Mouse (Mus musculus) lung, adult 2 months (tissue): ENCODE data around the gene Bcl11b. TPM values are rescaled to one million over a fixed set of nuclear protein-coding genes. Genes with fewer than 3 reads are reported as not detected.

Source experiments
- DNase-seq: peaks from one replicate; pipeline ENCODE4 v3.0.0; 2022
- H3K4me1 ChIP-seq: fragments of 200-500 bp; 2 replicates; pipeline ENCODE4 v1.6.1; 2011; ENCODE audit warnings: low read length; ENCODE audit not compliant: control insufficient read depth, insufficient read depth
- H3K4me3 ChIP-seq: fragments of 200-500 bp; replicated peaks from 2 replicates; pipeline ENCODE3; 2011; ENCODE audit warnings: low read depth, mild to moderate bottlenecking, control low read depth, low read length; ENCODE audit errors: extremely low read depth
- CTCF ChIP-seq: fragments of 200-500 bp; IDR thresholded peaks from 2 replicates; pipeline ENCODE4 v1.5.1; 2011; ENCODE audit warnings: mild to moderate bottlenecking, low read length, control low read depth; ENCODE audit not compliant: insufficient read depth
- POLR2A ChIP-seq: fragments of 200-500 bp; IDR thresholded peaks from 2 replicates; pipeline ENCODE4 v1.6.1; 2011; ENCODE audit warnings: low read depth, mild to moderate bottlenecking, control low read depth, low read length, borderline replicate concordance; ENCODE audit errors: extremely low read depth
- WGBS: fragments of 180-500 bp; shearing (Covaris S2); methylation state at CpG from one replicate; pipeline ENCODE4 v1.1.7; 2018; 5-methylcytosine and 5-hydroxymethylcytosine counted together
- polyA plus RNA-seq: library from polyadenylated mRNA; depleted of rRNA; stranded (reverse); fragments of >200 nt; gene quantifications from 2 replicates; pipeline ENCODE4 v1.2.3, GENCODE M21; 2012

The Bcl11b gene
- polyA plus RNA-seq, 1 experiment = 4.2 TPM

- DNase-seq = no peak
- Histone ChIP-seq H3K4me1 (no peaks in the 10 kb centered on the region; the same call in 1 of the 2 replicates), H3K4me3 (no peak overlapping the region)
- TF ChIP-seq CTCF (no peak), POLR2A (no peak)
- WGBS = 70% methylated on average over 15 of the region's 15 CpGs
Observed at GRCm38 (mm10) chr12:107928464-107928901, 74.9 kb downstream of the Bcl11b start.

- Histone ChIP-seq H3K4me1 (no peaks in the 10 kb centered on the region; the same call in 1 of the 2 replicates), H3K4me3 (no peak overlapping the region)
- whole genome bisulfite sequencing = 40% methylated on average over 10 of the region's 10 CpGs
- TF ChIP-seq CTCF = no peak
- no peak for TF ChIP-seq POLR2A
- DNase-seq = no peak
Observed at GRCm38 (mm10) chr12:107927961-107928431, 75.4 kb downstream of the Bcl11b start.

DNA sequence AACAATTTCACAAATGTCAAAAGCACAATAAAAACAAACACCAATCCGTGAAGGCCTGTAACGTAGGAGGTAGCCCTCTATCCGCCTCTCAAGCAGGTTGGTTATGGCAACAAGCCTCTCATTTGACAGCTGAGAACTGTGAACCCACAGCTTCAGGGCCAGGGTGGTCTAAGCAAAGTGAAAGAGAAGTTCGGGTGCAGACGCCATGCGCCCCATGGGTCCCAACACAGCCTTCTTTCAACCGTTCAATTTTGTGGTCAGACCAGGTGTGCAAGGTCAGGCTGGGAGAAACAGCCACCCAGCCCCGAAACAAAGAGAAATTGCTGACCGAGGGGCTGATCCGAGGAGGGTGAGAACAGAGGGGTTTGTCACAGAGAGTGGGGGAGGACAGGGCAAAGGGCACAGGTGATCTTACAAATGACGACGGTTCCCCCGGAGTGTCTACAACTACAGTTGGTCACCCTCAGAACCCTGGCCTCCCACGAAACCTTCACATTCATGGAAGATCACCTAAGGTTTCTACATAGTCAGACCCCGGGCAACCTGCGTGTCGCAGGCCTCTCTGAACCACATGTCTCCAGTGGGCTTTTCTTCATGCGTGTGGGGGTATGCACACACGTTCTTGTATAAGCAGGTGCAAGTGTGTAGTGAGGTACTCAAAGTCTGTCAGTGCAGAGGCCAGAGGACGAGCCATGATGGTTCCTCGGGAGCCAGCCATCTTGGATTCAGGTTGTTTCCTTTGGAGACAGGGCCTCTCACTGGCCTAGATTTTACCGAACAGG is 77.1 kb downstream of the Bcl11b start:
- 89% methylated on average over 22 of the region's 22 CpGs for WGBS
- Histone ChIP-seq H3K4me3 (no peak overlapping the region), H3K4me1 (no peaks in the 10 kb centered on the region; the same call in 1 of the 2 replicates)
- TF ChIP-seq POLR2A (no peak), CTCF (no peak)
- no peak for DNase-seq

DNA sequence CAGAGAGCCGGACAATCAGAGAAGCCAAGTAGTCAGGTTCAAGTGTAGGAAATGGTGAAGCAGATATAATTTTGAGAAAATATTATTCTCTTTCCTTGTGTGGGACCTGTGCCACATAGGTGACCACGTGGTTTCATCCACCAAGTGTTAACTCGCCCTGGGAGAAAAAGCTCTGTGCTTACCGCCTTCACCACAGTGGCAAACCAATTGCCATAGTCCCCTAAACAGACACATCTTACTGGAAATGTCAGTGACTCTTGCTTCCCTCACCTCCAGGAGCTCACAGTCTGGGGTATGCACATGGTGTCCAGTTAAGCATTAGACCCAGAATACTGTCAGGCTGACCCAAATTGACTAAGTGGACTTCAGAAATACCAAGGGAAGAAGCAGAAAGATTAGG is 78.7 kb downstream of the Bcl11b start:
- H3K4me1 ChIP-seq = no peaks in the 10 kb centered on the region
- no peak overlapping the region for H3K4me3 ChIP-seq
- DNase-seq = no peak
- WGBS = 86% methylated on average over 4 of the region's 4 CpGs
- TF ChIP-seq CTCF = no peak
- no peak for TF ChIP-seq POLR2A

DNA sequence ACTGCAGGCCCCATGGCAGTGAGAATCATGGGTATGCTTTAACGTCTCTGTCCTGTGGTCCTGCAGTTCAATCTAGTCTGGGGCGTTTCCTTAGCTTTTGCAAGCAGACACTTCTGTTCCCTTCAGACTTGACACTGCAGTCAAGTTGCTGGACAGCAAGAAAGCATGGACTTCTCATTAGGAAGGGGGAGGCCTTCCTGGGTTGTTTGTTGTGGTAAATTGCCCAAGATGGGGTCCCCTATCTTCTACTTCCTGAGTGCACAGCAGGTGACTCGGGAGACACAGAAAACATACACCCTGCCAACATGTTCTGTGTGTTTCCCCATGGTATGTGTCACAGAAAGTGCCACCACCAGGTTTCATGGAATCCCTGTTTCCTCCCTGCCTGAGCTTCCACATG is 79.4 kb downstream of the Bcl11b start:
- H3K4me1 ChIP-seq = no peaks in the 10 kb centered on the region
- no peak for DNase-seq
- WGBS = 62% methylated on average over 3 of the region's 3 CpGs
- no peak for TF ChIP-seq CTCF
- TF ChIP-seq POLR2A = no peak
- no peak overlapping the region for H3K4me3 ChIP-seq

DNA sequence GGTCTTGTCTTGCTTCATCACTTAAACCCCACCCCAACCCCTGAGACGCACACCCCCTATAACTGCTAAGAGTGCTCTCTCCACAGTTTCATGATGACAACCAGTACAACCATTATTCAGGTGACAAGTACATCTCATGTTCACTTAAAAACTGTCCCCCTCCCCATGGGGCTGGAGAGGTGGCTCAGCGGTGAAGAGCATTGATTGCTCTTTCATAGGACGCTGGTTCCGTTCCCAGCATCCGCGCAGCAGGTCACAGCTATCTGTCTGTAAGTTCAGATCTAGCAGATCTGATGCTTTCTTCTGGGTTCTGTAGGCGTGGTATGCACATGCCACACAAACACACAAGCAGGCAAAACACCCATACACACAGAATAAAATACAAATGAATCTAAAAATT is 81.2 kb downstream of the Bcl11b start:
- Histone ChIP-seq H3K4me3 (no peak overlapping the region), H3K4me1 (no peaks in the 10 kb centered on the region)
- no peak for DNase-seq
- TF ChIP-seq CTCF (no peak), POLR2A (no peak)
- WGBS = 88% methylated on average over 7 of the region's 7 CpGs

DNA sequence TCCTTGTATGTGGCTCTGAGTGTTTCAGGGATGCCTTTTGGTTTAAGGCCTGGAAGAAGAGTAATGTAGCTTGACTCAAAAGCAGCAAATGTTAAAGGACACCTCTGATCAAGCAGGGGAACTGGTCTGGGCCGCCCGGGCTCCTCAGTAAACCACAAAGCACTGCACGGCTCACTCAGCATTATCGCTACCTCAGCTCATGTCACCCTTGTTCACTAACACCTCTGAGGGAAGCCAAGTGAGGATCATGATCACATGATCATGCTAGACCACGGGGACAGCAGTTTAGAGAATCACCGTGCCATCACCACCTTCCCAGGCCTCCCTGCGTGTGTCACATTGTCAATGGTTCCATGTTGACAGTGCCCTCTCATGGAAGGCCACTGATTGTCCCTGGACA is 81.8 kb downstream of the Bcl11b start:
- H3K4me3 ChIP-seq = no peak overlapping the region
- H3K4me1 ChIP-seq = no peaks in the 10 kb centered on the region
- no peak for DNase-seq
- WGBS = 76% methylated on average over 7 of the region's 7 CpGs
- TF ChIP-seq POLR2A (no peak), CTCF (no peak)

DNA sequence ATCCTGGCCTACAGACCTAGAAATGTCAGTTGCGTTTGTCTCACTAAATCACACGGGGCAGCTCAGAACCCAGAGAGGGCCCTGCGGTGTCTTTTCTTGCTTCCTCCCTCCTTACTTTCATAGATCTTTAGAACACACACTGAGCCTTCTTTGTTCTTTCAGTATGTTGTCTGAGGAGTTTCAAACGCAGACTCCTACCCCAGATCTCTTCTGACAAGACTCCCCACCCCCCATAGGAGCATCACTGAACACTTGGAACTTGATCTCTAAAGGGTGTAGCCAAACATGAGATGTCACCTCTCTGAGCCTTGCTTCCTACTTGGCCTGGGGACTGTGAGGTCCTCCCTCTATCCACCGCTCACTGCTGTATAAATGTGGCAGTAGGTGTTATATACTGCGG is 82.2 kb downstream of the Bcl11b start:
- H3K4me1 ChIP-seq = no peaks in the 10 kb centered on the region
- no peak for DNase-seq
- WGBS = 76% methylated on average over 6 of the region's 6 CpGs
- H3K4me3 ChIP-seq = no peak overlapping the region
- no peak for TF ChIP-seq CTCF
- TF ChIP-seq POLR2A = no peak

DNA sequence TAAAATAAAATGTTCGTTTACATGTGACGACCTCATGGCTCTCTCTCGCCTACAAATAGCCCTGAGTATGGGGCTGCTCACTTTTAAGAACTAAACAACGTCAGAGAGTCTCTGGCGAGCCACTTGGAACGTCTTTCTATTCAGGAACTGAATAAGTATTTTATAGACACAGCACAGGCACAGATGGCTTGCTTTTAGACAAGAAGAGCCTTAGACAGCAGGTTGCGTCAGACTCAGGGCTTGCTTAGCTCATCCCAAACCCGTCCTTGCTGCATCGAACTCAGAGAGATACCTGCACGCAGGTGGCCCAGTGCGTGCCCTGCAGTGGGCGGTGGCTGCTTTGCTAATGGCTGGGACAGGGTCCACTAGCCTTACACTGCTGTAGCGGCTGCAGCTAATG is 82.7 kb downstream of the Bcl11b start:
- TF ChIP-seq POLR2A (no peak), CTCF (no peak)
- H3K4me3 ChIP-seq = no peak overlapping the region
- 64% methylated on average over 13 of the region's 13 CpGs for WGBS

GRCm38 (mm10) chr12:107920076-107920475 is 83.3 kb downstream of the Bcl11b start:
- Histone ChIP-seq H3K4me1 (no peaks in the 10 kb centered on the region), H3K4me3 (no peak overlapping the region)
- 64% methylated on average over 2 of the region's 2 CpGs for WGBS
- no peak for DNase-seq
- no peak for TF ChIP-seq POLR2A
- TF ChIP-seq CTCF = no peak

More for the DNA sequence above, 82.7 kb downstream of the Bcl11b start:
- no peak for DNase-seq
- H3K4me1 ChIP-seq = no peaks in the 10 kb centered on the region

DNA sequence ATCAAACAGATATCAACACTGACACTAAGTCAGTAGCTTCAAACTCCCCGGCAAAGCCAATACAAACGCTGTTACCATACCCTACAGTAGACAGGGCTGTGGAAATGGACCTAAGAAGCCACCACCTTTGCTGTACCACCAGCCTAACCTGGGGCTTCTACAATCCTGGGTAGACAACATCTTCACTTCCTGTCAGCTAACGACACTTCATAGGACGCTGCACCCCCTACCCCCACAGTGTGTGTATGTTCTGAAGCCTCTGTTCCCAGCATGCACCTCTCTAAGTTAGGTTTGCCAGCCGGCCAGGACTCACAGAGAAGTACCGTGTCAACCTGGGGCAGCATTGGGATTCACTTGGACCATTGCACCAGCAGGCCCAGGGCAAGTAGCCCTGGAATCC is 84.6 kb downstream of the Bcl11b start:
- no peak overlapping the region for H3K4me3 ChIP-seq
- WGBS = 90% methylated on average over 6 of the region's 6 CpGs
- H3K4me1 ChIP-seq = no peaks in the 10 kb centered on the region
- TF ChIP-seq POLR2A = no peak
- TF ChIP-seq CTCF = no peak
- DNase-seq = no peak
